Mouse (Mus musculus) lung, adult 2 months (tissue): ENCODE measurements at regions not wholly inside any gene's neighbourhood (a gene's known extent, or its start where the extent isn't known, plus 50 kb on each side); places are given as distances from the start of the nearest gene placed in this dataset.

Experiments used
- CTCF ChIP-seq: fragments of 200-500 bp; IDR thresholded peaks from 2 replicates; pipeline ENCODE4 v1.5.1; 2011; ENCODE audit warnings: mild to moderate bottlenecking, low read length, control low read depth; ENCODE audit not compliant: insufficient read depth
- POLR2A ChIP-seq: fragments of 200-500 bp; IDR thresholded peaks from 2 replicates; pipeline ENCODE4 v1.6.1; 2011; ENCODE audit warnings: low read depth, mild to moderate bottlenecking, control low read depth, low read length, borderline replicate concordance; ENCODE audit errors: extremely low read depth

DNA sequence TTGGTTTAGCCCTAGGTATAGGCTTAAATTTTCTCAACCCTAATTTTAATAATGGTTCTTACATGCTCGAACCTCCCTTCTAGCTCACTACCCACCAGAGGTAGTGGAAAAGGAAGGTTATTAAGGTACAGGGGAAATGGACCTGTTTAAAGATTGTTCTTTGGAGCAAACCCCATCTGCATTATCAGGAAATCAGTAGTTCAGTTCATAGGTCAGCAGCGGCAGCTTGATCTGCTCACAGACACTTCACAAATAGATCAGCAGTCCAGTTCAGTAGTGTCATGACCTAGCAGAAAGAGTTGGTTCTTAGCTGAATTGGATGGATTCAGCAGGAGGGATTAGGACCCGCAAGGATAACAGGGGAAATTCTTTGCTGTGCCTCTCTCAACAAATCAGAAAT lies 324.4 kb downstream of the Zfp619 start:
- TF ChIP-seq POLR2A (no peak), CTCF (no peak)
